Mouse (Mus musculus) heart, postnatal 0 days (tissue): ENCODE measurements at regions not wholly inside any gene's neighbourhood (a gene's known extent, or its start where the extent isn't known, plus 50 kb on each side); places are given as distances from the start of the nearest gene placed in this dataset.

Experiments used
- CTCF ChIP-seq: IDR thresholded peaks from 2 replicates; pipeline ENCODE4 v1.5.1; 2016; ENCODE audit warnings: antibody characterized with exemption, control low read depth, low read depth
- EP300 ChIP-seq: IDR thresholded peaks from 2 replicates; pipeline ENCODE4 v1.6.1; 2016; ENCODE audit warnings: antibody characterized with exemption, low read depth

DNA sequence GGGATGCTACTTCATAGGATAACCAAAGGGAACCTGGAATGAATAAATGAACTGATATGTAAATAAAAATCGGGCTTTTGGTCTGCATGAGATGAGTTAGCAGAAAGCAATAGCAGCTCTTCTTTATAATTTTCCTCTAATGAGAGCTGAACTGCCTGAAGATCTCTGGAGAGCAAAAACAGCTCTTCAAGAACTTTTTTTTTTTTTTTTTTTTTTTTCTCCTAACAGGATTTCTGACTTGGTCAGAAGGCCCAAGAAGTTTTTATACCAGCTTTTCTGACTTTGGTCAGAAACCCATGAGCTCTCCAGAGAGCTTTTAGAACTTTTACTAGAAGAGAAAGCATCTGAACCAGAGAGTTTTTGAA, 79.6 kb upstream of the Ptprk start:
- TF ChIP-seq CTCF, result no peak
- no peak for TF ChIP-seq EP300
